In the genomic region with DNA sequence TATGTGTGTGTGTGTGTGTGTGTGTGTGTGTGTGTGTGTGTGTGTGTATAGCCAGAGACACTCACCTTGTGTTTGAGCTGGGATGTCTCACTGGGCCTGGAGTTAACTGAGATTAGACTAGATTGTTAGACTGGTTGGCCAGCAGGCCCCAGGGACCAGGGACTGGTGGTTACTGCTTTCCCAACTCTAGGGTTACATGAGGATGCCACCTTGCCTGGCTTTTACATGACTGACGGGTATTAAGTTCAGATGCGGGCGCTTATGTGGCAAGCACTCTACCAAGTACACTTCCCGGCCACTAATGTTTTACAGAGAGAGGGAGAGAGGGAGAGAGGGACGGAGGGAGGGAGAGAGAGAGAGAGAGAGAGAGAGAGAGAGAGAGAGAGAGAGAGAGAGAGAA, we compare ENCODE assay signal across 20 mouse cellular contexts. TPM values are rescaled to one million over a fixed set of nuclear protein-coding genes. Genes with fewer than 3 reads are reported as not detected.
DNase-seq lines count a peak whose midpoint lies in the region; ATAC-seq and TF ChIP-seq lines count a peak whose summit lies in the region.
"Had no signal": no experiment of that assay in that cellular context is flagged by ENCODE, and none has a peak within 500 bp of the region (broad histone marks: within the 10 kb centered on the region; RNA-seq: fewer than 3 reads in every experiment).

No protein-coding gene starts in this region.

- peak overlapping the region; percentile 90 for H3K27ac ChIP-seq in gastrocnemius, adult 2 months
- H3K27ac ChIP-seq: embryonic facial prominence, embryonic 10.5 days; embryonic facial prominence, embryonic 12.5 days; forebrain, embryonic 13.5 days; forebrain, embryonic 15.5 days had no signal

- no peak for ATAC-seq in CD4-positive, CD25-positive, alpha-beta regulatory T cell, adult 4 months
- ATAC-seq: activated CD4-positive, CD25-positive, alpha-beta regulatory T cell, adult 4 months; forebrain, embryonic 13.5 days; forebrain, embryonic 15.5 days; forebrain, postnatal 0 days; Patski had no signal

- TF ChIP-seq CTCF in gastrocnemius, adult 2 months (IDR thresholded peaks at IDR 0.05), result no peak

- intact Hi-C loops in gastrocnemius, adult 2 months (cut with DNase I), result loop anchor here (5.0 kb wide), 1 partner anchor 35 kb away; no protein-coding TSS in a partner anchor
- intact Hi-C loops in gastrocnemius, postnatal 36 days (cut with DNase I), result no loop called here

- DNase-seq in gastrocnemius, adult 2 months, result peak; percentile 70
- no peak for DNase-seq in gastrocnemius, postnatal 36 days
- peak; percentile 32 for DNase-seq in gastrocnemius, postnatal 25 days
- no peak for DNase-seq in gastrocnemius, postnatal 4 days (ENCODE audit: low spot score in 2 of 2)
- DNase-seq: adrenal gland, adult 8-10 months; adrenal gland, postnatal 14 days; adrenal gland, postnatal 36 days; cerebellum, adult 11-12 months; cerebellum, adult 2 months; cerebellum, adult 9-10 months; cerebellum, postnatal 10 days; cerebellum, postnatal 25 days; forebrain, postnatal 0 days had no signal

- H3K4me3 ChIP-seq in gastrocnemius, adult 2 months, result peak overlapping the region; percentile 67
- H3K4me3 ChIP-seq: embryonic facial prominence, embryonic 10.5 days; embryonic facial prominence, embryonic 12.5 days; forebrain, embryonic 13.5 days; forebrain, embryonic 15.5 days had no signal

RNA-seq across cellular contexts. Expression of a gene that starts 4.5 kb away (rescaled TPM):
- 100 to 1,000 TPM; 256 to 358 TPM for total RNA-seq in gastrocnemius, adult 2 months (2021)
- 100 to 1,000 TPM; 259 to 283 TPM for total RNA-seq in gastrocnemius, postnatal 36 days (2021)
- 100 to 1,000 TPM; 304 to 308 TPM for total RNA-seq in gastrocnemius, postnatal 25 days (2021)
- total RNA-seq in gastrocnemius, postnatal 4 days (2021), result 100 to 1,000 TPM; 266 to 283 TPM
- 10 to 100 TPM; 11.9 to 15.0 TPM for polyA plus RNA-seq in CD4-positive, CD25-positive, alpha-beta regulatory T cell, adult 4 months (2017; shearing (Covaris generic))

Comparison
In these comparisons a context has a peak if more than half of its experiments do, and no peak if none do; other contexts are left out.
1. DNase-seq: peak in gastrocnemius, adult 2 months (single experiment) and gastrocnemius, postnatal 25 days (single experiment); none in gastrocnemius, postnatal 36 days (0 of 2) and gastrocnemius, postnatal 4 days (0 of 2).